Mouse (Mus musculus) heart, embryonic 14.5 days (tissue): Measurements from ENCODE around the gene Sag. TPM values are rescaled to one million over a fixed set of nuclear protein-coding genes. Genes with fewer than 3 reads are reported as not detected.
A peak's percentile ranks its signal among the peaks of the same experiment; 100 is the strongest.

Source experiments
- ATAC-seq: fragments of 200-750 bp; cut with Nextera tagmentation; 2 replicates; pipeline ENCODE4 v1.8.0; 2017; ENCODE audit warnings: low read depth, moderate TSS enrichment; ENCODE audit not compliant: insufficient number of reproducible peaks, insufficient read depth, low FRiP score
- H3K27ac ChIP-seq, 2 experiments: fragments of 200-500 bp in 1 of 2; fragments of 300-500 bp in 1 of 2; sonication (generic) in 1 of 2; replicated peaks in 1 of 2; 2 replicates each; pipeline ENCODE4 v1.5.1; 2012 to 2014; ENCODE audit warnings: low read depth in 2 of 2, low read length in 2 of 2, control low read depth in 1 of 2, mild to moderate bottlenecking in 1 of 2, mixed read lengths in 1 of 2; ENCODE audit not compliant: control insufficient read depth in 1 of 2, insufficient read depth in 1 of 2
- H3K27me3 ChIP-seq: fragments of 300-500 bp; sonication (generic); 2 replicates; pipeline ENCODE4 v1.6.1; 2014; ENCODE audit warnings: mild to moderate bottlenecking, low read length, control low read depth; ENCODE audit not compliant: control insufficient read depth, insufficient read depth
- H3K36me3 ChIP-seq: fragments of 300-500 bp; sonication (generic); 2 replicates; pipeline ENCODE4 v1.6.1; 2014; ENCODE audit warnings: mild to moderate bottlenecking, control low read depth, low read length, mixed read lengths; ENCODE audit not compliant: control insufficient read depth, insufficient read depth
- H3K4me1 ChIP-seq, 2 experiments: fragments of 200-500 bp in 1 of 2; fragments of 300-500 bp in 1 of 2; sonication (generic) in 1 of 2; 2 replicates each; pipeline ENCODE4 v1.6.1; 2012 to 2014; ENCODE audit warnings: low read length in 2 of 2, control low read depth in 1 of 2, mixed read lengths in 1 of 2; ENCODE audit not compliant: control insufficient read depth in 2 of 2, insufficient read depth in 2 of 2
- H3K4me2 ChIP-seq: fragments of 300-500 bp; sonication (generic); 2 replicates; pipeline ENCODE4 v1.6.1; 2014; ENCODE audit warnings: mild to moderate bottlenecking, low read length
- H3K4me3 ChIP-seq, 2 experiments: fragments of 200-500 bp in 1 of 2; fragments of 300-500 bp in 1 of 2; sonication (generic) in 1 of 2; 2 replicates each; pipeline ENCODE4 v1.5.1; 2012 to 2014; ENCODE audit warnings: low read length in 2 of 2, mild to moderate bottlenecking in 2 of 2, control low read depth in 1 of 2, low read depth in 1 of 2, moderate library complexity in 1 of 2; ENCODE audit not compliant: control insufficient read depth in 1 of 2, insufficient read depth in 1 of 2
- H3K9ac ChIP-seq: fragments of 300-500 bp; sonication (generic); 2 replicates; pipeline ENCODE4 v1.6.1; 2014; ENCODE audit warnings: mild to moderate bottlenecking, low read length
- H3K9me3 ChIP-seq: fragments of 300-500 bp; sonication (generic); 2 replicates; pipeline ENCODE4 v1.6.1; 2016; ENCODE audit warnings: low read length, control low read depth; ENCODE audit not compliant: control insufficient read depth
- WGBS: fragments of 180-500 bp; shearing (Covaris S2); extraction: QIAGEN DNeasy Blood & Tissue Kit; methylation state at CpG from one replicate; pipeline ENCODE4 v1.1.7; 2014; 5-methylcytosine and 5-hydroxymethylcytosine counted together
- polyA plus RNA-seq: library from polyadenylated mRNA; unstranded; fragments of >200 nt; fragmentation: Nextera tagmentation; extraction: Ambion mirVana; gene quantifications from 2 replicates; pipeline ENCODE4 v1.2.1, GENCODE M21; 2014

Sag gene
- polyA plus RNA-seq, 1 experiment from 2014 or later: 1.1 TPM

GRCm38 (mm10) chr1:87852081-87852790 lies 48.8 kb downstream of the Sag start:
- peaks cover 17 to 30% of the 10 kb centered on the region in 2 experiments for H3K4me1 ChIP-seq
- peak overlapping the region in 1 of 2 experiments; percentile 27; a peak in 1 of 4 replicates for H3K27ac ChIP-seq
- H3K9ac ChIP-seq: peak overlapping the region; percentile 93
- ATAC-seq: no peak
- H3K4me2 ChIP-seq: peak overlapping the region; percentile 98
- no peaks in the 10 kb centered on the region for H3K36me3 ChIP-seq
- WGBS: 59% methylated on average over 5 of the region's 5 CpGs
- H3K9me3 ChIP-seq: no peaks in the 10 kb centered on the region
- H3K4me3 ChIP-seq: peak overlapping the region in 1 of 2 experiments; percentile 89; a peak in 2 of 4 replicates
- no peaks in the 10 kb centered on the region for H3K27me3 ChIP-seq

GRCm38 (mm10) chr1:87852892-87853600 lies 49.6 kb downstream of the Sag start, which contains the start of gene Dgkd:
Gene Dgkd (plus strand): TSS chr1:87853287.
- H3K4me3 ChIP-seq: peak within 1 kb of the TSS; percentile 89 to 97
- WGBS: under 1% methylated on average over 51 of the region's 74 CpGs
- peak; percentile 97 for ATAC-seq
- no peaks in the 10 kb centered on the region for H3K27me3 ChIP-seq
- peak within 1 kb of the TSS; percentile 98 for H3K4me2 ChIP-seq
- peak within 1 kb of the TSS; percentile 93 for H3K9ac ChIP-seq
- peaks cover 14 to 30% of the 10 kb centered on the region in 2 experiments for H3K4me1 ChIP-seq
- H3K27ac ChIP-seq: peak within 1 kb of the TSS; percentile 48 to 53; a peak in 3 of 4 replicates
- no peaks in the 10 kb centered on the region for H3K36me3 ChIP-seq
- H3K9me3 ChIP-seq: no peaks in the 10 kb centered on the region

DNA sequence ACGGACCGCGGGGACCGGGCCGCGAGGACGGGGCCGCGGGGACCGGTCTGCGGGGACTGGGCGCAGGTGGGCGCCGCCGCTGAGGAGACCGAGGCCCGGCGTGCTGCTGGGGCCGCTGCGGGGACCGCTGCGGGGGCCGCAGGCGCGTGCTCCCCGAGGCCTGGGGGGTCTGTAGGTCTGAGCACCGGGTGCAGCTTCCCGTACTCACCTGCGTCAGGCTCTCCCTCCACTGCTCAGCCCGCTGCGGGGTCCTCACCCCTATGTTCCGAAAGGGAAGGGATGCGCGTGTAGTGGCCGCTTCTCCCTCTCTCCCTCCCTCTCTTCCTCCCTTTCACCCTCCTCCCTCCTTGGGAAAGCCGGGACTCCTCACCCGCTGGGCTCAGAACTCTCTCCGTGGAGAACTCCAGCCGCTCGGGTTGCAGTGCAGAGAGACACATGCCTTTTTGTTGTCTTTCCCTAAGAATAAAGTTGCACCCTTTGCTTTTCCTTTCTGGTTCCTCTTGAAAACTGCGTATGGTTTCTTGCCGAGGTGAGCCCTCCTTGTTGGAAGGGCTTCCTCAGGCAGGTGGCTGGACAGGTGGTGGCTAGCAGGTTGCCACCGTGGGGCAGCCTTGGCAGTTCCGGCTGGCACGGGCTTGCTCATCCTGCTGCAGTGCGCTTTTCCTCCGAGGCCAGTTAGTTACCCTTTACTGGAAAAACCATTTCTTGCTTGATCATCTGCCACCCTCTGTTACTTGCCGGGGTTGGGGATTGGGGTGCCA lies 50.3 kb downstream of the Sag start:
- Histone ChIP-seq H3K4me1 (peaks cover 13 to 33% of the 10 kb centered on the region in 2 experiments), H3K4me2 (peak overlapping the region; percentile 98), H3K27ac (peak overlapping the region in 1 of 2 experiments; percentile 48; a peak in 2 of 4 replicates), H3K4me3 (peak overlapping the region; percentile 89 to 97), H3K27me3 (no peaks in the 10 kb centered on the region), H3K36me3 (no peaks in the 10 kb centered on the region), H3K9me3 (no peaks in the 10 kb centered on the region), H3K9ac (peak overlapping the region; percentile 93)
- WGBS: under 1% methylated on average over 45 of the region's 48 CpGs
- ATAC-seq: 0 out of 2 replicates have a peak, but pooled peaks have one; percentile 2

DNA sequence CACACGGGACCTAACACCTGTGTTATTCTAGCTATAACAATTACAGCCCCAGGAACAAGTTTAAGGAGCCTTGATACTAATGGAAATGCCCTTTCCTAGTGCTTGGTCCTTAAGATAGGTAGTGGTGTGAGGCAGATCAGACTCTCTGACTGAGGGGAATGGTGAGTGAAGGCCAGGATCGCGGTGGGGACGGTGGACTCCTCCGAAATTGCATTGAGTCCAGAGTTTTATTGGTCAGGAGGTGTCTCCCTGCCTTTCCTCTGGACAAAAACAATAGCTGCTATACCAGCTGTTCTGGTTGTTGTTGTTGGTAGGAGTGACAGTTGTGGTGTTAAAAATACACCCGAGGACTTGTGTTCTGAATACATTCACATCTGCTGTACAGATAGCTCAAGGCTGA lies 50.9 kb downstream of the Sag start:
- H3K4me1 ChIP-seq: peaks cover 13 to 35% of the 10 kb centered on the region in 2 experiments
- no peak overlapping the region for H3K27ac ChIP-seq
- H3K4me3 ChIP-seq: peak overlapping the region; percentile 89 to 97
- H3K27me3 ChIP-seq: no peaks in the 10 kb centered on the region
- peak overlapping the region; percentile 93 for H3K9ac ChIP-seq
- ATAC-seq: no peak
- WGBS: 26% methylated on average over 6 of the region's 6 CpGs
- H3K36me3 ChIP-seq: no peaks in the 10 kb centered on the region
- no peaks in the 10 kb centered on the region for H3K9me3 ChIP-seq
- peak overlapping the region; percentile 98 for H3K4me2 ChIP-seq

DNA sequence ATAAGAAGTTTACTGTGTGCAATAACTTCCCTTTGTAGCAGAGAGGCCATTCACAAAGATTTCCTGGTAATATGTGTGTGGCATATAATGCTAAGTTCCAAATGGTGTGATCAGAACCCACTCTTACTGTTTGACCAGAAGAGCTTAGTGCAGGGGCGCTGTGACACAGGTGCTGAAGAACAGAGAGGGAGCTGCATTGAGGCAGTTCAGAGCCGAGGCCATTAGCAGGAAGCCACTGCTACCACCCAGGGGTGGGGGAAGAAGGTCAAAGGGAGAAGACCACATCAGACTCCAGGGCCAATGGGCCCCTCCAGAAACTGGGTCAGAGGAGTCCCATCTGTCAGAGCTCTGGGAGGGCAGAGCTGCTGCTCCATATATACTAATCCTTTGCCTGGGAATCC lies 51.4 kb downstream of the Sag start:
- Histone ChIP-seq H3K36me3 (no peaks in the 10 kb centered on the region), H3K4me1 (peaks cover 13 to 40% of the 10 kb centered on the region in 2 experiments), H3K27me3 (no peaks in the 10 kb centered on the region), H3K27ac (no peak overlapping the region), H3K4me3 (peak overlapping the region in 1 of 2 experiments; percentile 89; a peak in 2 of 4 replicates), H3K9ac (peak overlapping the region; percentile 93; the same call in 1 of the 2 replicates), H3K4me2 (peak overlapping the region; percentile 98), H3K9me3 (no peaks in the 10 kb centered on the region)
- WGBS: 36% methylated on average over 2 of the region's 2 CpGs
- ATAC-seq: no peak

- H3K4me1 ChIP-seq: peaks cover 13 to 43% of the 10 kb centered on the region in 2 experiments
- 92% methylated on average over 1 of the region's 1 CpGs for WGBS
These were observed 52.0 kb downstream of the Sag start for GRCm38 (mm10) chr1:87855522-87855921.

GRCm38 (mm10) chr1:87856823-87857222 lies 53.3 kb downstream of the Sag start:
- WGBS: 48% methylated on average over 3 of the region's 3 CpGs
- no peak for ATAC-seq

More at GRCm38 (mm10) chr1:87855522-87855921, 52.0 kb downstream of the Sag start:
- ATAC-seq: no peak
- Histone ChIP-seq H3K4me3 (no peak overlapping the region), H3K27me3 (no peaks in the 10 kb centered on the region), H3K9ac (no peak overlapping the region), H3K36me3 (no peaks in the 10 kb centered on the region), H3K27ac (no peak overlapping the region), H3K4me2 (no peak overlapping the region), H3K9me3 (no peaks in the 10 kb centered on the region)

More at GRCm38 (mm10) chr1:87856823-87857222, 53.3 kb downstream of the Sag start:
- no peaks in the 10 kb centered on the region for H3K36me3 ChIP-seq
- H3K9ac ChIP-seq: no peak overlapping the region
- no peak overlapping the region for H3K4me3 ChIP-seq
- H3K4me2 ChIP-seq: no peak overlapping the region
- no peaks in the 10 kb centered on the region for H3K9me3 ChIP-seq
- H3K27ac ChIP-seq: no peak overlapping the region
- H3K27me3 ChIP-seq: no peaks in the 10 kb centered on the region
- H3K4me1 ChIP-seq: peaks cover 13 to 43% of the 10 kb centered on the region in 2 experiments
